Mouse (Mus musculus) left cerebral cortex, adult 18-20 months (tissue): ENCODE measurements around the gene Tex28. TPM values are rescaled to one million over a fixed set of nuclear protein-coding genes. Genes with fewer than 3 reads are reported as not detected.
"Not testable (repeated sequence)": the region's sequence is repeated elsewhere in the genome, so short reads cannot be mapped to it uniquely, and the experiment has no call there.

ENCODE experiments used
- DNase-seq, 2 experiments: peaks; one replicate each; pipeline ENCODE4 v3.0.0; 2021 to 2022; ENCODE audit warnings: low spot score in 2 of 2, mixed read lengths in 1 of 2
- long read RNA-seq, 2 experiments: library from polyadenylated mRNA; stranded (forward); transcript quantifications; one replicate each; pipeline ENCODE4 v2.0.0; 2021
- total RNA-seq, 2 experiments: library from RNA; stranded (reverse); gene quantifications; 2 replicates each; pipeline ENCODE4 v1.2.3; 2021

Gene Tex28
- total RNA-seq: not detected
- long read RNA-seq, experiment 1: 0 reads
- long read RNA-seq, experiment 2: 0 reads

GRCm38 (mm10) chrX:74167738-74168137 is at the start of gene Tex28:
Gene Tex28, minus strand, starts transcription at chrX:74167838.
- no peak for DNase-seq

GRCm38 (mm10) chrX:74203556-74203955 is 35.9 kb upstream of the Tex28 start:
- DNase-seq: no peak

- no peak for DNase-seq
Measured at GRCm38 (mm10) chrX:74176959-74177358, 9.3 kb upstream of the Tex28 start, which contains the start of gene Tktl1. Gene Tktl1, plus strand, starts transcription at chrX:74177259.

GRCm38 (mm10) chrX:74135263-74135662 is 32.4 kb downstream of the Tex28 start, which contains the start of gene Mecp2:
Gene Mecp2, minus strand, starts transcription at chrX:74135363.
- DNase-seq: not testable (repeated sequence)

- no peak for DNase-seq
Measured at GRCm38 (mm10) chrX:74127164-74127563, 40.5 kb downstream of the Tex28 start, which contains the start of gene Opn1mw. Gene Opn1mw, plus strand, starts transcription at chrX:74127464.

- DNase-seq: no peak
Measured at GRCm38 (mm10) chrX:74124975-74125374, 42.7 kb downstream of the Tex28 start.

- peak; percentile 53 to 61 for DNase-seq
Measured at GRCm38 (mm10) chrX:74115511-74115910, 52.1 kb downstream of the Tex28 start.

GRCm38 (mm10) chrX:74114036-74114435 is 53.6 kb downstream of the Tex28 start:
- no peak for DNase-seq

- no peak for DNase-seq
Measured at GRCm38 (mm10) chrX:74108747-74109146, 58.9 kb downstream of the Tex28 start.

- DNase-seq: no peak
Measured at GRCm38 (mm10) chrX:74105916-74106315, 61.7 kb downstream of the Tex28 start.

- peak in 1 of 2 experiments; percentile 9 for DNase-seq
Measured at GRCm38 (mm10) chrX:74103457-74104188, 64.0 kb downstream of the Tex28 start.

Other genes with a start within 250 kb of the Tex28 start
- gene Arhgap4, start 246.0 kb downstream of the Tex28 start, total RNA-seq: 1 to 10 TPM; 3.7 to 3.8 TPM
- 10 to 100 TPM; 50.9 to 59.8 TPM for gene Naa10, start 245.9 kb downstream of the Tex28 start, total RNA-seq
- gene Renbp, start 237.0 kb downstream of the Tex28 start, total RNA-seq: 1 to 10 TPM; 7.2 to 7.5 TPM
- gene Hcfc1, start 201.5 kb downstream of the Tex28 start, total RNA-seq: 10 to 100 TPM; 67.0 to 69.2 TPM
- gene Irak1, start 143.9 kb downstream of the Tex28 start, total RNA-seq: 10 to 100 TPM; 48.2 to 49.0 TPM
- under 1 TPM; 0.60 to 0.70 TPM for gene Opn1mw, start 40.4 kb downstream of the Tex28 start, total RNA-seq
- 10 to 100 TPM; 89.6 to 94.8 TPM for gene Mecp2, start 32.5 kb downstream of the Tex28 start, total RNA-seq
- not detected for gene Tktl1, start 9.4 kb upstream of the Tex28 start, total RNA-seq
- gene Flna, start 82.0 kb upstream of the Tex28 start, total RNA-seq: 10 to 100 TPM; 44.0 to 49.5 TPM
- 10 to 100 TPM; 35.3 to 39.6 TPM for gene Emd, start 86.8 kb upstream of the Tex28 start, total RNA-seq
- gene Rpl10, start 103.0 kb upstream of the Tex28 start, total RNA-seq: 100 to 1,000 TPM; 188 to 216 TPM
- gene Taz, start 114.1 kb upstream of the Tex28 start, total RNA-seq: 10 to 100 TPM; 60.4 to 62.5 TPM
- 1 to 10 TPM; 3.0 to 3.3 TPM for gene Dnase1l1, start 114.5 kb upstream of the Tex28 start, total RNA-seq
- 100 to 1,000 TPM; 353 to 362 TPM for gene Atp6ap1, start 129.3 kb upstream of the Tex28 start, total RNA-seq
- 100 to 1,000 TPM; 611 to 641 TPM for gene Gdi1, start 137.2 kb upstream of the Tex28 start, total RNA-seq
- 10 to 100 TPM; 26.5 to 26.8 TPM for gene Fam50a, start 145.2 kb upstream of the Tex28 start, total RNA-seq
- gene Plxna3, start 161.2 kb upstream of the Tex28 start, total RNA-seq: 10 to 100 TPM; 22.7 to 24.6 TPM
- 10 to 100 TPM; 20.5 to 23.9 TPM for gene Lage3, start 185.8 kb upstream of the Tex28 start, total RNA-seq
- 10 to 100 TPM; 68.3 to 71.6 TPM for gene Ubl4a, start 205.4 kb upstream of the Tex28 start, total RNA-seq
- 1 to 10 TPM; 2.7 to 3.4 TPM for gene Slc10a3, start 205.5 kb upstream of the Tex28 start, total RNA-seq
- 10 to 100 TPM; 18.2 to 19.7 TPM for gene Fam3a, start 225.4 kb upstream of the Tex28 start, total RNA-seq
- gene Ikbkg, start 225.5 kb upstream of the Tex28 start, total RNA-seq: 10 to 100 TPM; 41.3 to 45.7 TPM